Mouse (Mus musculus): ENCODE measurements around the gene Narfl.
"Not testable (repeated sequence)": the region's sequence is repeated elsewhere in the genome, so short reads cannot be mapped to it uniquely, and the experiment has no call there.

The Narfl gene

DNA sequence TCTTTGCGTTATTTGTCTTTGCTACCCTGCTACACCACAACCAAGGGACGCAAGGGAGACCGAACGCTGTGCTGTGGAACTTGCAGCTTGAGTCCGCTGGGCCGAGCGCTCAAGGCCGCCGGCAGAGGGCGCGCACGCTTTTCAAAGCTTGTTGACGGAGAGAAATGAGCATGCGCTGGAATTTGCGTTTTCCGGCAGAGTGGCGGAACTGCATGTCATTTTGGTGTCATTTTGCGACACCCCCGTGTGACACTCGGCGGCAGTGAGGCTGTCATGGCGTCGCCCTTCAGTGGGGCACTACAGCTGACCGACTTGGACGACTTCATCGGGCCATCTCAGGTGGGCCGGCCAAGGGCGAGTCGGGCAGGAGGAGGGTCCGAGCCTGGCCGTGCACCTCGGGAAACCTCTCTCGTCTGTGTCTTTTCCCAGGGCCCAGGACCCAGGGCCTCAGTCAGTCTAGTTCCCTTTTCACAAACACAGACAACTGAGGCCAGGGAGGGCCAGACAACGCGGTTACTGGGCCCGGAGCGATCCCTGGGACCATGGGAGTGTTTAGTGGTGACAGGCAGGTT is at the start of gene Narfl:
Narfl (plus strand) TSS at position 228 of the 572 bp plus-strand sequence.
- DNase-seq (ENCODE audit: low spot score) = peak; percentile 96

DNA sequence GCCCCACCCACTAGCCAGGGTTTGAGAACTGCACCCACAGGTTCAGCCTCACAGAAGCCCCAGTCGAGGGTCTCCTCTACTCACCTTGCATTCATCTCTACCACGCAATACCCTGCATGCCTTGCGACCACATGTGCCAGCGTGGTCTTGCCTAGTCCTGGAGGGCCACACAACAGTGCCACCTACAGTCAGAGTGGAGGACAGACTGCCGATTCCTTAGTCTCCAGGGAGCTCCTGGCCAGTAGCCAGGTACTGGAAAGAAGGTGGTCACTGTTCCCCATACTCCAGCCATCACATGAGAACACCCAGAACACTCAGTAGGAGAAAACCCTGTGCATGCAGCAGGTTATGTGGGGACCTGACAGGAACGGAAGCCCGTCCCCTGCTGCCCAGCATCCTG is 49.7 kb upstream of the Narfl start:
- no peak for DNase-seq (ENCODE audit: low spot score)

DNA sequence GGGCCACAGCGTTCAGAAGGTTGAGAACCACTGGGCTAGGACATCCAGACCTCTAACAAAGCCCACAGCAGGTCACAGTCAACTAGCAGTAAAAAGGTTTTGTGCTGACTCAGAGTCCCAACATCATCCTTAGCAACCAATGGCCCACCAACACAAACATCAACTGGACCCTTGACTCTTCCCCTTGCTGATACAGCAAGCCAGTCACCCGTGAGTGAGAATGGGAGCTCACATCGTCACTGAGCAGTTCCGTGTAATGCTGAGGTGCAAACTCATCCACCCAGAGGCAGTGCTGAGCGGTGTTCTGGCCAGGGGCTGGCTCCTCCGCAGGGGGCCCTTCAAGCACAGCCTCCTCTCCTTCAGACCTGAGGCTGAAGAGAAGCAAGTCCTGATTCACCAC is 48.3 kb upstream of the Narfl start:
- DNase-seq (ENCODE audit: low spot score) = no peak

DNA sequence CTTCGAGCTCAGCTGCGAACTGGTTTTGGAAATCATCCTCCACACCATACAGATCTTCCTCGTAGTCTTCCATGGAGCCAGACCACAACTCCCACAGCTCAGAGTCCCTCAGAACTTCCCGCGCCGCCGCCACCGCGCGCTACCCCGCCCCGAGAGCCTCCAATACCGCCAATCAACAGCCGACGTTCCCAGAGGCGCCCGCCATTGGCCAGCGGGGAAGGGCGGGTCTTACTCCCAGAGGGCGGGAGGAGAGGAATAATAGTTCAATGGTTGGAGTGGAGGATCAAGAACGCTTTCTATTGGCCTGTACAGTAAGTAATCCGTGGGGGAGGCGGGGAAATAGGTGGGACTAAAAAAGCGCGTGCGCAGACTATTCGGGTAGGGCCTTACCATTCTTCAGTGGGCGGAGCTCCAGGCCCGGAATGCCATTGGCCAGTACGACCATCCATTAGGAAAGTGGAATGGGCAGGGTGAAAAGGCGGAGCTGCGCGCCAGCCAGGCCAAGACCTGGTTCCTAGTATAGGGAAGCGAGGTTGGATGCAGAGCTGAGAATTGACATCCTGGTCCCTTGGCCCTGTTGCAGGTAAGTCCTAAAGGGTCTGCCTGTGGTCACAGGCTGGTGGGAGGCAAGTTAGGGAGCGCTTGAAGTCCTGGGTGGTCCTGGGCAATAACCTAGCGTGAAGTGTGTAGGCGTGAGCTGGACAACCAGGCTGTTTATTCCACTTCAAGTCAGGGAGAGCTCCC is 46.1 kb upstream of the Narfl start, which contains the start of the genes Chtf18 and Rpusd1:
Chtf18 (minus strand) TSS at position 155 of the 744 bp plus-strand sequence.
Rpusd1 (plus strand) TSS at position 406 of the 744 bp plus-strand sequence.
- DNase-seq (ENCODE audit: low spot score) = peak; percentile 100

DNA sequence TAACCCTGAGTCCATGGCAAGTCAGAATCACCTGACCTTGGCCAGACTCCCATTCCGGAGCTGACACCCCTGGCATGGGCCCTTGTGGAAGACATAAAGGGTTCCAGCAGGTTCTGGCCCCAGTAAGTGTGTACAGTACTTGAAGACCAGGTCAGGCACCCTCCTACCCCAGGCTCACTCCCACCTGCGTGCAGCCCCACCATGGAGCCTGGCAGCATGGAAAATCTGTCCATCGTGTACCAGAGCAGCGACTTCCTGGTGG is 45.6 kb upstream of the Narfl start:
- no peak for DNase-seq (ENCODE audit: low spot score)

DNA sequence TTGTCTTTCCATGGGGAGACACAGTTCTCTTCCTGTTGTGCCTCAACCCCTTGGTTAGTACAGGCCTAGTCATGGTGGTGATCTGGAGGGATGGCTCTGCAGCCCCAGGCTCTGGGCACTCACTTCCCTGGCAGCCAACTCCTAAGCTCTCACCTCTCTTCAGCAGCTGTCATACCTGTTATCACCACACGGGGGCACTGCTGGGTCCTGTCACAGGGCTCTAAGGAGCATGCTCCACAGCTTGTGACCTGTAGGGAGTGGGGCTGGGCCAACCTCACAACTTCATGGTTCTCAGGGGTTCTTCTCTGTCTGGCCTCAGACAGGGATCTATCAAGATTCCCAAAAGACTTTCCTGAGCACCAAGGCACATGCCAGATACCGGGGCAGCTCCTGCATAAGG is 41.5 kb upstream of the Narfl start:
- peak; percentile 78 for DNase-seq (ENCODE audit: low spot score)

DNA sequence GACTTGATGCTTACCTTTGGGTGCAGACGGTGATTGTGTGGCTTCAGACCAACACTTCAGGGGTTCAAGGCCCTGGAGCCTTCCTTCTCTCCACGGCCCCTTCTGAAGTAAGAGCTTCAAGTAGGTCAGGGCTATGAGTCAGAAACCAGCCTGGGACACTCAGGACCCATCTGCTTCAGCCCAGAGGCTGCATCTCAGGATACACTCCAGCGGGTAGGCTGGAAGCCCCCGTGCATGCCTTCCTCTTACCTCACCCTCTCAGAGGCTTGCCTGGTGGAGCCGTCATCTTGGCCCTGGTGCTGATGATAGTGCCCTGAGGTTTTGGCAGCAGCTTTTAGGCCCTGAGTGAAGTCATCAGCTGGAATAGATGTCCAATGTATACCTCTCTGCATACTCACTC is 38.3 kb upstream of the Narfl start:
- DNase-seq (ENCODE audit: low spot score) = no peak

DNA sequence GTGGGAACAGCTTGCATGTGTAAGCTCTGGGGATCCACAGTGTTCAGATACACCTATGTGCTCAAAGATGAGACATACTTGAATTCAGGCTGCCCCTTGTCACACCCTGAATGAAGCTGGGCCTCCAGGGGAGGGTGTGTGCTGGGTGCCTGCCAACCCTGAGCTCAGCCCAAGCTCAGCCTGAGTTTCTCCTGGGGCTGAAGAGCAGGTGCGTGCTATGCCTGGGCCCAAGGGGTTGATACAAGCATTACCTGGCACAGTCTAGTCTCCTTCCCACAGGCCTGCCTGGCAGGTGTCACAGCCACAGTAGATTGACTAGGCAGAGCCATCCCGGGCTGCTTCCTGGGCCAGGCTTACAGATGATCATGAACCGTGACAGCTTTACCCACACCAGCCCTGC is 37.8 kb upstream of the Narfl start, which contains the start of gene Mslnl:
Mslnl (plus strand) TSS at position 298 of the 400 bp plus-strand sequence.
- DNase-seq (ENCODE audit: low spot score) = no peak

DNA sequence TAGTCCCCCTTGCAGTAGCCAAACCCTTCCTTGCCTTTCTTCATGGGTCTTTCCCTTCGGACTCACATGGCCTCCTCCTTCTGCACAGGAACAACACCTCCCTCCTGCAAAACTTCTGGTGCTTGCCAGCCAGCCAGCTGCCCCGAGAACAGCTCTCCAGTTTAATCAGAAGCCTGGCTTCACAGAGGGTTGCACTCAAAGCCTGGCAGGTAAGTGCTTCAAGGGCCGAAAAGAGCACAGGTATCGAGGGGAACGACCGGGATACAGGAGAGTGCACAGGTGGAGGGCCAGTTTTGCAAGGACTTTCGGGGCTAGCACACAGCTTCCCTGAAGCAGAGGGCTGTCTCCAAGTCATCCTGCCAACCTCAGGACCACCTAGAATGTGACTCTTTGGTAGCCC is 34.7 kb upstream of the Narfl start:
- DNase-seq (ENCODE audit: low spot score) = peak; percentile 14

DNA sequence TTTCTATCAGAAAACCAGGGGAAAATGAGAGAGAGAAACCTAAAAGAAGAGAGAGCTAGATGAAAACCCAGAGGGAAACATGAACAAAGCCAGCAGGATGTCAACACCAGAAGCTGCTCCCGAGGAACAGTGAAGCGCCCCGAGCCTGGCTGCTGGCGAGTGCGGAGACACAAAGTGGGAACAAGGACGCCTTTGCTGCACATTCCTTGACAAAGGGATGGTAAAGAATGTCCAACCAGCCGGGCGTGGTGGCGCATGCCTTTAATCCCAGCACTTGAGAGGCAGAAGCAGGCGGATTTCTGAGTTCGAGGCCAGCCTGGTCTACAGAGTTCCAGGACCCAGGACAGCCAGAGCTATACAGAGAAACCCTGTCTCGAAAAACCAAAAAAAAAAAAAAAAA is 32.1 kb upstream of the Narfl start:
- not testable (repeated sequence) for DNase-seq (ENCODE audit: low spot score)

DNA sequence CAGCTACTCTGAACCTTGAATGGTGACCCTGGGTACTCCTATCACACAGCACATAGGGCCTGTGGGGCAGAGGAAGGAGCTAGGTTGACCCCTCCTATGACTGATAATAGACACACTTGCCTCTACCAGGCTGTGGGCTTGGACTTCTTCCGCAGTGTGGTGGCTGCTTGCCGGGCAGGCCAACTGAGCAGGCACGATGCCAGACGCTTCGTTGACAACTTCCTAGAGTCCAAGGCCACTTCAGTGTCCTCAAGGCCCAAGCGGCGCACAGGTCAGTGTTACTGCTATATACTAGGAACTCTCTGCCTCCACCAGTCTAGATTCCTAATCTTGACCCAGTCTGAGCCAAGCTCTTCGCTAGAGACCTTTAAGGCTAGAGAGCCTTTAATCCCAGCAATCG is 29.7 kb upstream of the Narfl start:
- no peak for DNase-seq (ENCODE audit: low spot score)

DNA sequence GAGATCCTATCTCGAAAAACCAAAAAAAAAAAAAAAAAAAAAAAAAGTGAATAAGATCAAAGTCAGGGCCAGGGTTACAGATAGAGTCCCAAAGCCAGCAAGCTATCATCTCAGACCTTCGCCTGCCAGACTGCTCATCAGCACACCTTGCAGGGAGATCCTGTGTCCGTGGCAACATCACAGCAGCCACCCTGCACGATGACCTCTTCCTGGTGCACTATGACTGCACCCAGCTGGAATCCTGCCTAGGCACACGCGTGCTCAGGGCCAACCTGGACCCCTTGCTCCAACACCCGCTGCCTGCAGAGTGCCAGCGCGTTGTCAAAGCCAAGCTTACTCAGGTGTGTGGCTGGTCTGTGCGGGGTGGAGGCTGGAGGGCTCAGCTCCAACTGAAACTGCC is 29.3 kb upstream of the Narfl start:
- no peak for DNase-seq (ENCODE audit: low spot score)

DNA sequence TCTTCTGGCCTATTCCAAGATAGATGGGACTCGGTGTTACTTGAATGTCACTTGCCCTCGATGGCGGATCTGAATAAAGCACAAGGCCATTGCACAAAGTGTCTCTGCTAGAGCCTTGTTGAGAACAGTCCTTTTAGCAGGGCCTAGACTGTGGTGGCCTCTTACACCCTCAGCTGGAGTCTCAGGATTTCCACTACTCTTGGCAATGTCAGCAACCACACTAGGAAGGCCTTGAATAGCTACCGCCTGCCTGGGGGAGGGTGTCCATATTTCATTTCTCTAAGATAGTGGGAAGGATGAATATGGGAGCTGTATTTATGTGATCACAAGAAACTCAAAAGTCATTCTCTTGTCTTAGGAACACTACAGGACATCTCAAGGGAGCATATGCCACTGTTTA is 25.3 kb upstream of the Narfl start:
- DNase-seq (ENCODE audit: low spot score) = no peak

DNA sequence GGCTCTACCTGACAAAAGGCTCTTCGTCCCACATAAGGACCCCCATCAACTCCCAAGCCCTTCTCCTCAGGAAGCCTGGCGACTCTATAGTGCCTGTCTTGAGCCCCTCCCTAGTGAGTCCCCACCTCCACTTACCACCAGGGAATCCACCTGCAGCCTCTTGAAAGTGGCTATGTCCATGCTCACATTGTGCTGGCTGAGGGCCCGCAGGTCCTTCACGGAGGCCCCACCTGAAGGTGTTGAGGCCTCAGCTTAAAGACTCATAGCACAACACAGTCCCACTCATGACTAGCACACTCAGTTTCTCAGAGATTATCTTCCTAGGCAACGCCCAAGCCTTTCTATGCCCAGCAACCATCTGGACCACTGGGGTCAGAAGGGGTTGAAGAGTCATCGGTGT is 24.3 kb upstream of the Narfl start:
- DNase-seq (ENCODE audit: low spot score) = no peak

DNA sequence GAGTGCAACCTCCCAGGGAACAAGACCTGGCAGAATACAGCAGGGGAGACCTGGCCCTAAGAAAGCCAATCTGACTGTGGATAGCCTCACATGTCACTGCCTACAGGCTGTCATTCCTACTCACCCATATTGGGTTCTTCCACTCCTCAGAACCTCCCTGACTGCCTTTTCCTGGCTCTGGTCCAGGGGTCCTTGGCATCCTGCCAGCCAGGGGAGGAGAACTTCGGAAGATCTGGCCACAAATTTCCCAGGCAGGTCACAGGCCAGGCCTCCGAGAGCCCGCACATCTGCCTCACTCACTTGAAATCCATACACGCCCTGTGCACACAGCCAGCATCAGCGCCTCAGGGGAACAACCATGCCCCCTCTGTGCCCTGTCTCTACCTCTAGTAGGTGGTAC is 22.1 kb upstream of the Narfl start:
- DNase-seq (ENCODE audit: low spot score) = peak; percentile 21

DNA sequence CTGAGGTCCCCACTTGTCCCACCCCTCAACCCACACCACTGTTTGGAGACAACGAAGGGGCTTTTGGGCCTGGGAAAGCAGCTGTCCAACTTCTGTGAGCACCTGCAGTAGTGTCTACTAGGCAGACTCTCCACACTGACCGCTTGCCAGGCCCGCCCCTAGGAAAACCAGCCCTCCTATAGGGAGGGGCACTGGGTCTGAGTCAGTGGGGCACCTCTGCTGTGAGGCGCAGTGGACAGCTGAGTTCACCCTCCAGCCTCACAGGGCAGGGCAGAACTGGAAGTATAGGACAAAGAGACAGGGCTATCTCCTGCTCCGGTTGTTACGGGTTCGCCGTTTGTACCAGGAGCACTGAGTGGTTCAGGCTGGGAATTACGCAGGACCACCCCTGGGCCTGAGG is 19.3 kb upstream of the Narfl start, which contains the start of gene Msln:
Msln (minus strand) TSS at position 138 of the 400 bp plus-strand sequence.
- DNase-seq (ENCODE audit: low spot score) = no peak

DNA sequence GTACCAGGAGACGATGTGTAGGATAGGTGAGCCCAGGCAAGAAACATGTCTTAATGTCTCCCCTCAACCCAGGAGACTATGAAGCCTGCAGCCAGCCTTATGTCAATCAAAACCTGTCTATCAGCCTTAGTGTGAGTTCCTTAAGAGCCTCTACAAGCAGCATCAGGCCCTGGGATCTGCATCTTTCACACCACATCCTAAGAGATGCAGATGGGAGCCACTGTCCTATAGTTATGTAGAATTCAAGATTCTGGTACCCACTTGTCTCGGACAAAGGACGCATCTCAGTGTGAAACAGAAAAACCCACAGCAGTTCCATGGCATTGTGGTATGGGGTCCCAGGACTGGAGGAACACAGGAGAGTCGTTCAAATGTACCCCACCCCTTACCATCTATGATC is 18.5 kb upstream of the Narfl start:
- DNase-seq (ENCODE audit: low spot score) = no peak

DNA sequence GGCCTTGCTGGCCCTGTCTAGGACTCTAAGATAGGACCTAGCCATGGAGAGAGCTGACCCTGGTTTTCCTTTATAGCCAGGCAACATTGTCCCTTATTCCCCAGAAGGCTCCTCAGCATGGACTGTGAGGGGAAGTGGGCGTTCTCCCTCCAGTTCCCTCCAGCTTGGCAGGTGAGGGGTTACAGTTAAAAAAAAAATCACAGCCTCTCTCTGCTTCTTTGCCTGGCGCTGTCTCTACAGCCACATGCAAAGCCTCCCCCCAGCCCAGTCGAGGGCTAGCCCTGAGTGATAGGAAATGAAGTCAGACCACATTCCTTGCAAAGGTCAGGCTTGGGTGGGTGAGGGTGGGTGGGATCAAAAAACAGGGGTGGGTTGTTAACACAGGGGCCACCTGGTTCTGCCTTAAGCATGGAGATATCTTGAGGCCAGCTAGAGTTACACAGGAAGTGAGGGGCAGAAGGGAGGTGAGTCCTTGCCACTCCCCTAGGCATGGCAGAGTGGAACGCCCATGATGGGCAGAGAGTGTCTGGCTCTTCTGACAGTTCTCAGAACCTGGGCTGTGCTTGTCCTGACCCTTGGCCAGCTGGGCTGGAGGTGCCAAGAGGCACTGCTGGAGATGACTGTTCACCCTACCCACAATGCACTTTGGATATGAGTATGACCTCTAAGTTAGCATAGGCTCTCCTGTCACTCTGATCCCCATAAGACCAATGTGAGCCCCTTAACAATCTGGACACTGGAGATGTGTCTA is 17.8 kb upstream of the Narfl start:
- DNase-seq (ENCODE audit: low spot score) = no peak

DNA sequence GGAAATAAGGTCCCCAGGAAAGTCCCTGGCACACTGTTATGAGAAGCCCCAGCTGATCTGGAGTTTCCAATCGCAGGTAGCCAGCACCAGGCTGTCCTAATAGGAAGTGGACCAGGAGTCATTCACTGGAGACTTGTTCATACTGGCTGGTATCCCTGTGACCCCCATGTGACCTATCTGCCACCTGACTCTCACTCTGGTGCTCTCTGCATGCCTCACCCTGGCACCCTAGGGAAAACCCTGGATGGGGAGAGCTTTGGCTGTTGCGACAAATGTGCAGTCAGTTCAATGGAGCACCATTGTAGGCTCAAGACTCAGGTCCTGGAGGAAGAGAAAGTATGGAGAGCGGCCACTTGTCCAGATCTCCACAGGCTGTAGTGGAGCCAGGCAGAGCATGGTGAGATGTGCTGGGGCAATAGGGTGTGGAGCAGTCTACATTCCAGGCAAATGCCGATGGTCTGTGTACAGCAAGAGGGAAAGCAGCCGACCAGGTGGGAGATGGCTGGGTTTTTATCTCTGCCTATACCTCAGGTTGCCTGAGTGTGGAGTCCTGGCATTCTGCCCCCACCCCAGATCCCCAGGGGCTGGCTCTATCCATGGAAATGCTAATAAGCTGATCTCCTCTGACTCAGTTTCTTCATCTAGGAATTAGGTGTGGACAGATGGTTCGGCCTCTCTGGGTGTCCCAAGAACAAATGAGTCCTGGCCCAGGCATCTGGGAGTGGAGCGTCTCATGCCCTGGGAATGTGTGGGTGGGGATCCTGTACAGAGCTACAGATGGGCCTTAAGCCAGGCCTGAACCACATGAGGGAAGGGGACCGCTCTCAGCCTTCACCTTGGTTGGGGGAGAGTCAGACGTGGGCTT is 17.0 kb upstream of the Narfl start:
- peak; percentile 35 for DNase-seq (ENCODE audit: low spot score)

DNA sequence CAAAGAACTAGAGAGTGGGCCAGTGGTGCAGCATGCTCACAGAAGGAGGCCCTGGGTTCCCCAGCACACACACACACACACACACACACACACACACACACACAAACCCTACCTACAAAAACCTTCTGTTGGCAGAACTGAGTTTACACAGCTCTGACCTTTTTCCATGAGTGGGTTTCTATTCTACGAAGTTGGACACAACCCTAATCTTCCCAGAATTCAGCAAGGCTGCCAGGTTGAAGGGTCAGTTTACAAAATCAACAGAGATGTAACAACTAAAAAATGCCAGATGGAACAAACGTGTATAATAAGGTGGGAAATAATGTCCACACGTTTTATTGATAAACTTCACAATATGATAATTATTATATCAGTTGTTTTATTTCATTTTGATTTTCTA is 15.9 kb upstream of the Narfl start:
- no peak for DNase-seq (ENCODE audit: low spot score)

DNA sequence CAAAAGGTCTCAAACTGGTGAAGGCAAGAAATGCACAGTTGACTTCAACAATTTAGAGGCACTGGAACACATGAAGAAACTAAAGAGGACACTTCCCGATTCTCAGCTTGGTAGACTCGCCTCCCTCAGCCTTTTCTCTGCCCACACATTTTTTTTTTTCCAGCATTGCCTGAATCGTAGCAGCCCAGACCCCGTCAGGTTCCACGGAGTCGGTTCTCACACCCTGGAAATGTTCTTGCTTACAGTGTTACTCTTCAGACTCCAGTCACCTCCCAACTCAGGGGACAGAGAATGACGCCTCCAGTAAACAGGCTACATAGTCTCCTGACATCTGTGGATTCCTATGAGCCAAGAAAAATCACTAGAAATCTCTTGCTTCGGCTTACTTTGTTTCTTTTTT is 13.4 kb upstream of the Narfl start:
- no peak for DNase-seq (ENCODE audit: low spot score)

DNA sequence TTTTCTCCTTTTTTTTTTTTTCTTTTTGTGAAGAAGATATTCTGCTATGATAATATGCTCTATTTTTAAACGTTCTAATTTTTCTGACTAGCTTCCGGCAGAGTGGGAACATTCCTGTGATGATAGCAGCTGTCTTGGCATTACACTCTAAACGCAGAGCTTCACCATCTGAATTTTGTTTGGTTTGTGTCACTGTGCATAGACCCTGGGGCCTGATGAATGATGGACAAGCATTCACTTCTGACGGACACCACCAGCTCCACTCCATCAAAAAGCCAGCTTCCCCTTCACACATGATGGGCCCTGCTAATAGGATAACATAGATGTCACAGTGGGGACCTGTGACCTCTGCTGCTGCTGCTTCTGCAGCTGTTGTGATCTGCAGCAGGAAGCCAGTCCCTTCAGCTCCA is 12.0 kb upstream of the Narfl start:
- no peak for DNase-seq (ENCODE audit: low spot score)

Data from lung, postnatal 25 days (tissue).